Mouse (Mus musculus): Measurements from ENCODE around the gene Wscd2. TPM values are rescaled to one million over a fixed set of nuclear protein-coding genes. Genes with fewer than 3 reads are reported as not detected.

The Wscd2 gene
- polyA plus RNA-seq, 1 experiment from 2014 or later, result 11.3 TPM

DNA sequence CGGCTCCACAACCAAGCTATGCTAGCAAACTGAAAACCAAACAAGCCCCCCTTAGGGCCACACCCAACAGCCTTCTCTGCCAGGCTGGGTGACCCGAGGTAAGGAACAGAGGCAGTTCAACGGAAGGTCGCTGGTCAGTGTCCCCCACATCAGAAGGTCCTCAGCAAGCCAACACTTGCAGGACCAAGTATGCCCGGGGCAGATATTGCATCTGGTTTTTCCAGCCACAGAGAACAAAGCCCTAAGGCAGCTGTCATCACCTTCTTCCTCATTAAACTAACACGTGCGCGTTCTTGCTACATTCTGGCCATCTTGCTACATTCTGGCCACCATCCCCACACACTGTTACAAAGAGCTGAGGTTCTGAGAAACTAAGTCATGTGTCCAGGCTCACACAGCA is 136.2 kb downstream of the Wscd2 start:
- Histone ChIP-seq H3K27me3 (ENCODE audit: control insufficient read depth, insufficient read depth, low read length) (no peaks in the 10 kb centered on the region), H3K4me1 (ENCODE audit: control insufficient read depth, insufficient read depth, low read length) (peaks cover 5% of the 10 kb centered on the region; the same call in 1 of the 2 replicates), H3K9ac (ENCODE audit: low read length) (no peak overlapping the region), H3K4me2 (ENCODE audit: low read depth) (no peak overlapping the region), H3K36me3 (ENCODE audit: control insufficient read depth, insufficient read depth, low read length) (no peaks in the 10 kb centered on the region), H3K27ac (ENCODE audit: low read depth, low read length) (no peak overlapping the region), H3K4me3 (ENCODE audit: low read depth, low read length) (no peak overlapping the region), H3K9me3 (ENCODE audit: control insufficient read depth, low read length) (no peaks in the 10 kb centered on the region)
- 83% methylated on average over 8 of the region's 8 CpGs for WGBS
- DNase-seq (ENCODE audit: low spot score) (no peak), ATAC-seq (ENCODE audit: insufficient read depth, low FRiP score, low TSS enrichment) (no peak)

DNA sequence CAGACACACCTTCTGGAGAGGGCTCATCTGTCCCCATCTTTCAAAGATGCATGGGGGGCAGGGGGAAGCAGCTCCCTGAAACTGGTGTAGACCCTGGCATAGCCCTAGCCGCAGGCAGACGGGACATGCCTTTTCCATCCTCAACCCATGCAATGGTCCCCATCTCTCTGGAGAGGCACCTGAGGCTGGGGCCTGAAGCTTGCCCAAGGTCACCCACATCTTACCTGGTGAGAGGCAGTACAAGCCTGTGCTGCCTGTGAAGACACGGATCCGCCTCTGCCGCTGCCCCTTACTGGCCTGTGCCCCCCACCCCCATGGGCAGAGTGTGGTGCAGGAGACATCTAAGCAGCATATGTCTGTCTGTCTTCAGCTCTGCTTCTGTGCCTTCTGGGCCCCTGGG is 136.9 kb downstream of the Wscd2 start:
- peaks cover 5% of the 10 kb centered on the region; the same call in 1 of the 2 replicates for H3K4me1 ChIP-seq (ENCODE audit: control insufficient read depth, insufficient read depth, low read length)
- WGBS, result 81% methylated on average over 5 of the region's 5 CpGs
- H3K9me3 ChIP-seq (ENCODE audit: control insufficient read depth, low read length), result no peaks in the 10 kb centered on the region
- DNase-seq (ENCODE audit: low spot score) (no peak), ATAC-seq (ENCODE audit: insufficient read depth, low FRiP score, low TSS enrichment) (no peak)
- no peak overlapping the region for H3K27ac ChIP-seq (ENCODE audit: low read depth, low read length)
- no peak overlapping the region for H3K4me3 ChIP-seq (ENCODE audit: low read depth, low read length)
- no peak overlapping the region for H3K9ac ChIP-seq (ENCODE audit: low read length)
- H3K36me3 ChIP-seq (ENCODE audit: control insufficient read depth, insufficient read depth, low read length), result no peaks in the 10 kb centered on the region
- no peaks in the 10 kb centered on the region for H3K27me3 ChIP-seq (ENCODE audit: control insufficient read depth, insufficient read depth, low read length)
- H3K4me2 ChIP-seq (ENCODE audit: low read depth), result no peak overlapping the region

DNA sequence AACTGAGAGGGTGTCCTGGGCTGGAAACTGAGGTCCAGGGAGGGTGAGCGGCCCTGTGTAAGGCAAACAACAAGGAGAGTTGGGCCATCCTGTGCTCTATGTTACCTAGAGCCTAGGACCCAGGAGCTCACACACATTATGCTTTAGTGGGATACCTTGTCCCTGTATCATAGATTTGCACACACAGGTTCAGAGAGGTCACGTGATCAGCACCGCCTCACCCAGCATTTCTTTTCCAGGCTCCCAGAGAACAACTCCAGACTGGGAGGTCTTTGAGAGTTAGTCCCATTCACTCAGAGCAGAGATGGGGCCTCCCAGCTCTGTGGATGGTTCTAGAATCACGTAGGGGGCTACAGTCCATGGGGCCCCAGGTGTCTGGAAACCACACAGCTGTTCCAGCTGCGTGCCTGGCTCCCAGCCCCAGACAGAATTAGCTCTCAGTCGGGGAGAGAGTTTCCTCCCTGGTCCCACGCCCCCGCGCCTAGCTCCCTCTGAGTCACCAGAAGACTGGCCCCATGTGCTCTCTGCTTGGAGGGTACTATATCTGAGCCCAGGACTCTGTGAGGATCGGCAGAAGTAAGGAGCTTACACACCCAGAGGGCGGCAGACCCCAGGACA is 137.8 kb downstream of the Wscd2 start:
- H3K4me1 ChIP-seq (ENCODE audit: control insufficient read depth, insufficient read depth, low read length), result peaks cover 5% of the 10 kb centered on the region; the same call in 1 of the 2 replicates
- no peaks in the 10 kb centered on the region for H3K36me3 ChIP-seq (ENCODE audit: control insufficient read depth, insufficient read depth, low read length)
- 60% methylated on average over 11 of the region's 11 CpGs for WGBS
- no peaks in the 10 kb centered on the region for H3K9me3 ChIP-seq (ENCODE audit: control insufficient read depth, low read length)
- no peak overlapping the region for H3K4me2 ChIP-seq (ENCODE audit: low read depth)
- H3K27me3 ChIP-seq (ENCODE audit: control insufficient read depth, insufficient read depth, low read length), result no peaks in the 10 kb centered on the region
- no peak overlapping the region for H3K9ac ChIP-seq (ENCODE audit: low read length)
- DNase-seq (ENCODE audit: low spot score) (no peak), ATAC-seq (ENCODE audit: insufficient read depth, low FRiP score, low TSS enrichment) (no peak)
- H3K27ac ChIP-seq (ENCODE audit: low read depth, low read length), result no peak overlapping the region
- no peak overlapping the region for H3K4me3 ChIP-seq (ENCODE audit: low read depth, low read length)

DNA sequence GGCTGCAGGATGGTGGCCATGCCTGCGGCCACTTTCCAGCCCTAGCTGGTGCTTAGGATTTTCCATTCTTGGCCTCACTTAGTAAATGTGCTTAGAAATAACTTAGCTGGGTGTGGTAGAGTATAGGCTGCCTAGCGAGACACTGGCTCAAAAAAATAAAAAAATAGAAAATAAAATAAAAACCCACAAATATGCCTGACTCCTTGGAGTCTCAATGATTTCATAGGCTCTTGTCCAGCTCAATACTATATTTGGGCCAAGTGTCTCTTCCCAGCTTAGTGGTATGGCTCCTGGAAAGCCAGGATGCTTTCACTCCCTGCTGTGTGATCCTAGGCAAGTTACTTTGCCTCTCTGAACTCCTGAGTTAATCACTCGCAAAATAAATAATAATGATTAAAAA is 139.1 kb downstream of the Wscd2 start:
- peaks cover 3% of the 10 kb centered on the region for H3K4me1 ChIP-seq (ENCODE audit: control insufficient read depth, insufficient read depth, low read length)
- H3K9me3 ChIP-seq (ENCODE audit: control insufficient read depth, low read length), result no peaks in the 10 kb centered on the region
- DNase-seq (ENCODE audit: low spot score), result no peak
- no peak overlapping the region for H3K27ac ChIP-seq (ENCODE audit: low read depth, low read length)
- no peak overlapping the region for H3K4me2 ChIP-seq (ENCODE audit: low read depth)
- 93% methylated on average over 3 of the region's 3 CpGs for WGBS
- no peaks in the 10 kb centered on the region for H3K27me3 ChIP-seq (ENCODE audit: control insufficient read depth, insufficient read depth, low read length)
- no peak overlapping the region for H3K9ac ChIP-seq (ENCODE audit: low read length)
- no peak for ATAC-seq (ENCODE audit: insufficient read depth, low FRiP score, low TSS enrichment)
- no peaks in the 10 kb centered on the region for H3K36me3 ChIP-seq (ENCODE audit: control insufficient read depth, insufficient read depth, low read length)
- no peak overlapping the region for H3K4me3 ChIP-seq (ENCODE audit: low read depth, low read length)

DNA sequence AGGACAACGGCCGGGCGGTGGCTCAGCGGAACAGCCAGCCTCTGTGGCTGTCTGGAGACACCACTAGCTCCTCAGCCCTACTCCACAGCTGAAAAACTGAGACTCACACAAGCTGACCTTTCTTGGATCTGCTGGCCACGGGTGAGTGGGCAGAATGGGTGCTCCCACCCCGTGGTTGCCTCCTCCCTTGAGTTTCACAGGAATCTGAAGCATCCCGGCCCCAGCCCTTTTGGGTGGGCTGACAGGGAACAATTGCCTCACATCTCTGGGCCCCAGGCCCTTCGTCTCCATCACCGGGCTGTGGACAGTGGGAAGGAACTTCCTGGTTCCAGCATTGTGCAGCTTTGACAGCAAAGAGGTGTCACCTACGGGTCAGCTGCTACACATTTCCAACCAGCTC is 140.0 kb downstream of the Wscd2 start:
- Histone ChIP-seq H3K27me3 (ENCODE audit: control insufficient read depth, insufficient read depth, low read length) (no peaks in the 10 kb centered on the region), H3K36me3 (ENCODE audit: control insufficient read depth, insufficient read depth, low read length) (no peaks in the 10 kb centered on the region), H3K9me3 (ENCODE audit: control insufficient read depth, low read length) (no peaks in the 10 kb centered on the region), H3K9ac (ENCODE audit: low read length) (no peak overlapping the region), H3K4me2 (ENCODE audit: low read depth) (no peak overlapping the region), H3K27ac (ENCODE audit: low read depth, low read length) (no peak overlapping the region), H3K4me3 (ENCODE audit: low read depth, low read length) (no peak overlapping the region), H3K4me1 (ENCODE audit: control insufficient read depth, insufficient read depth, low read length) (peaks cover 6% of the 10 kb centered on the region)
- WGBS, result 63% methylated on average over 10 of the region's 10 CpGs
- DNase-seq (ENCODE audit: low spot score) (no peak), ATAC-seq (ENCODE audit: insufficient read depth, low FRiP score, low TSS enrichment) (no peak)

DNA sequence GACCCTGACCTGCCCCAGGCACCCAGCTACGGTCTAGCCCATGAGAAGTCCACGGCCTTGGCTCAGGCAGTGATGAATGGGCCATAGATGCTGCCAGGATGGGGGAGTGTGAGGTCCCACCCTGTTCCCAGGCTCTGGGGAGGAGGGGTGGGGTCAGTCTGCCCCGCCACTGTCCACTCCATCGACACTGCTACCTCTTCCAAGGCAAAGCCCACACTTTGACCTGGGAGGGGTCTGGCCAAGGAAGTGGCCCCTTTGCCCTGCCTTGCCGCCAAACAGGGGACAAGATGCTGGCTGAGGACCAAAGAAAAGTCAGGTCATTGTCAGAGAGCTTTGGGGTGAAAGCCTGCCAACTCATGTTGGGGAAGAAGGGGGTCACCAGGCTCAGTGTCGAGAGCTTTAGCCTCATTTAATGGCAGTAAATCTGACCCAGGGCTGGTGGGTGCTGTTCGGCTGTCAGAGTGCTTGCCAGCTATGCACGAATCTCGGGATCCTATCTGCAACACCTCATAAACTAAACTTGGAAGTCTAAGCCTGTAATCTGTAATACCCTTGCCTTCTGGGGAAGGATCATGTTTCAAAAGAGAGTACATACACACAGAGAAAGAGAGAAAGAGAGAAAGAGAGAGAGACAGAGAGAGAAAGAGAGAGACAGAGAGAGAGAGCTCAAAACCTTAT is 143.0 kb downstream of the Wscd2 start:
- ATAC-seq (ENCODE audit: insufficient read depth, low FRiP score, low TSS enrichment), result no peak
- WGBS, result 40% methylated on average over 9 of the region's 9 CpGs
- H3K36me3 ChIP-seq (ENCODE audit: control insufficient read depth, insufficient read depth, low read length), result no peaks in the 10 kb centered on the region
- no peaks in the 10 kb centered on the region for H3K9me3 ChIP-seq (ENCODE audit: control insufficient read depth, low read length)
- no peak overlapping the region for H3K27ac ChIP-seq (ENCODE audit: low read depth, low read length)
- peaks cover 4% of the 10 kb centered on the region for H3K4me1 ChIP-seq (ENCODE audit: control insufficient read depth, insufficient read depth, low read length)
- no peak overlapping the region for H3K9ac ChIP-seq (ENCODE audit: low read length)
- no peaks in the 10 kb centered on the region for H3K27me3 ChIP-seq (ENCODE audit: control insufficient read depth, insufficient read depth, low read length)
- no peak overlapping the region for H3K4me2 ChIP-seq (ENCODE audit: low read depth)
- no peak overlapping the region for H3K4me3 ChIP-seq (ENCODE audit: low read depth, low read length)
- no peak for DNase-seq (ENCODE audit: low spot score)

DNA sequence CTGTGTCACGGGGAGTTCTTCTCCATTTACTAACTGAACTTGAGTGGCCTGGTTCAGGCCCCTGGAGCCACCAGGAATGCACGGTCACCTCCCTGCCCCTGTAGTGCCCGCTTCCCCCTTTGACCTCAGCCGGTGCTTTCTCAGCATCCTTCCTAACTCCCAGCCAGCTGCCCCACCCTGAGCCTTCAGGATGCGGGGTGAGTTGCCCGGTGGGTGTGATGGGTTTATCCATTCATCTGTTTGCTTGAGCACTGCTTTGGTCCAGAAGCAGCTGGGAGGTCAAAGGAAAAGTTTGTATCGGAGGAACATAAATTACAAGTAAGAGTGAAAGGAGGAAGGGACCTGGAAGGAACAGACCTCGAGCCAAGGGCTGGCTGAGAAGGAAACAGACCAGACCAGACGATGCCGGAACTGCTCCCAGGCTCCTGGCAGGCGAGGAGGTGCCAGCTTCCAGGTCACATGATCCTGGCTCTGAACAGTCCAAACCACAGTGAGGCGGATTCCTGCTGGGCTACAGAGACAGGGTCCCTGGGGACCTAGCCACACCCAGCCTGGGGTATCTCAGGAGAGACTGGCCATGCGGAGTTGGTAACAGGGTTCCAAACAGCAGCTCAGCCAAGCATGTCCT is 144.0 kb downstream of the Wscd2 start:
- Histone ChIP-seq H3K9ac (ENCODE audit: low read length) (no peak overlapping the region), H3K4me1 (ENCODE audit: control insufficient read depth, insufficient read depth, low read length) (peaks cover 4% of the 10 kb centered on the region), H3K9me3 (ENCODE audit: control insufficient read depth, low read length) (no peaks in the 10 kb centered on the region), H3K27me3 (ENCODE audit: control insufficient read depth, insufficient read depth, low read length) (no peaks in the 10 kb centered on the region), H3K4me3 (ENCODE audit: low read depth, low read length) (no peak overlapping the region), H3K36me3 (ENCODE audit: control insufficient read depth, insufficient read depth, low read length) (no peaks in the 10 kb centered on the region), H3K4me2 (ENCODE audit: low read depth) (no peak overlapping the region), H3K27ac (ENCODE audit: low read depth, low read length) (no peak overlapping the region)
- DNase-seq (ENCODE audit: low spot score), result no peak
- 42% methylated on average over 13 of the region's 13 CpGs for WGBS
- ATAC-seq (ENCODE audit: insufficient read depth, low FRiP score, low TSS enrichment), result no peak

DNA sequence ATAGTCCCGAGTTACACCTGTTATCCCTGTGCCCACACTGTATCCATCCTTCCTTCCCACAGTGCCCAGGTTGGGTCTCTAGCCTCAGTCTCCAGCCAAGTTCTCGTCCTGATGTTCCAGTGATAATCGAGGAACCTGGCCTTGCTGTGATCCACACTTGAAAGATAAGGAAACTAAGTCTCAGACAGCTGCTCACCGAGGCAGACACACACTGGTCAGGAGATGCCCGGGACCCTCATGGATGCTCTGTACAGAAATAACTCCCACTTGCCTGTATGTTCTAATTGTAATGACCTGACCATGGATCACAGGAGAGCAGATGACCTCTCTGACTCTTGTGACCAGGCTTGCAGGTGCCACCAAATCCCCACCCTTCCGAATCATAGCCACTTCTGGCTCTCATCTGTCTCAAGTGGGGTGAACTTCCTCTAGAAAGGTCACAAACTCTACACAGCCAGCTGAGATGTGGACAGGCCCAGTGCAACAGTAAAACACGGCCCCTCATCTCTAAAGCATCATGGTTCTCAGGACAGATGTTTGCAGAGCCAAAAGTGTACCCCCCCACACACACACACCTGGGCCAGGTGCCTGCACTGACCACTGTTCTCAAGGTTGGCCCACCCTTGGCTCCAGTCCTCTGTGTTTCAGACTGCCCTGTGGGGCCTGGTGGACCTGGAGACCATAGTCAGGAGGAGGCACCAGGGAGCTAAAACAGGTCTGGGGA is 144.9 kb downstream of the Wscd2 start:
- Histone ChIP-seq H3K36me3 (ENCODE audit: control insufficient read depth, insufficient read depth, low read length) (no peaks in the 10 kb centered on the region), H3K27me3 (ENCODE audit: control insufficient read depth, insufficient read depth, low read length) (no peaks in the 10 kb centered on the region), H3K4me1 (ENCODE audit: control insufficient read depth, insufficient read depth, low read length) (peaks cover 4% of the 10 kb centered on the region), H3K9ac (ENCODE audit: low read length) (no peak overlapping the region), H3K4me2 (ENCODE audit: low read depth) (no peak overlapping the region), H3K4me3 (ENCODE audit: low read depth, low read length) (no peak overlapping the region), H3K27ac (ENCODE audit: low read depth, low read length) (no peak overlapping the region), H3K9me3 (ENCODE audit: control insufficient read depth, low read length) (no peaks in the 10 kb centered on the region)
- DNase-seq (ENCODE audit: low spot score) (no peak), ATAC-seq (ENCODE audit: insufficient read depth, low FRiP score, low TSS enrichment) (no peak)
- WGBS, result 88% methylated on average over 7 of the region's 7 CpGs

Data from neural tube, embryonic 11.5 days (tissue).